In the genomic region with DNA sequence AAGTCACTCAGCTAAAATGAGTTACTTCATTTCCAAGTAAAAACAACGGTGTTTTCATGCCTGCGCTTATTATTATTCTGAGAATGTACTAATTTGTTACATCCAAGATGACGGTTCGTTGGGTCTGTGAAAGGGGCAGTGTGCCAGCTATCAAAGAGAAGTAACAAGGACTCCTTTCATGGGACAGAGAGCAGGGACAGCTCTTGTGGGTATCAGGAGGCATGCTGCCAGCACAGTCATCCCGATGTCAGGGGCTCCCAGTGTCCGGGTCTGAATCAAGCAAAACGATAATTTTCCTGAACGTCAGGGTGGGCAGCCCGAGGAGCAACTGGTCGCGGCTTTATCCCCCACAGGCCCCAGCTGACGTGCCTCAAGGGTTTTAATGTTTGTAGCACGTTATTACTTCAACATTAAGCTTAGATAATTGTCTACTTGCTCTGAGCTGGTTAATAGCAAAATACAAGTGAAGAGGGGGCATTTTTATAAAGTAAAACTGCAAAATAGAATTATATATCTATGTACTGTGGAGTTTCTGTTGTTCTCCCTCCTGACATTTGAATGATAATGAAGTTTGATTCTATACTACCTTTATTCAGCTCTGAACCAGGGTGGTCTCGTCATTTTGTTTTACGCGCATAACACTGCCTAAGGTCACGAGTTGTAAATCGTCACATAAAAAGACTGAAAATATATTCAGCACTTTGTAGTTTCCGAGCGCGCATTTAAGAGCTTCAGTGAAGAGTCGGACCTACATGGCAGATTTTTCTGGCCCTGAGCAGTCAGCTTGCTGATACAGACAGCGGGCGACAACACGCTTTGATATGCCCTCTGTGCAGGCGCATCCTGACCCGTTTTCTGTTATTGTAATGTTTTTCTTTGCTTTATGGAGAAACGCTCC, we compare ENCODE assay signal across 9 mouse cellular contexts.
DNase-seq lines count a peak whose midpoint lies in the region; TF ChIP-seq lines count a peak whose summit lies in the region.
"Had no signal": no experiment of that assay in that cellular context is flagged by ENCODE, and none has a peak within 500 bp of the region (broad histone marks: within the 10 kb centered on the region; RNA-seq: fewer than 3 reads in every experiment).

No protein-coding gene starts in this region.

- H3K36me3 ChIP-seq in hindbrain, embryonic 10.5 days, result no peaks in the 10 kb centered on the region

- peaks cover 4% of the 10 kb centered on the region for H3K27me3 ChIP-seq in hindbrain, embryonic 10.5 days (ENCODE audit: insufficient read depth, poor library complexity, severe bottlenecking)
- H3K27me3 ChIP-seq: megakaryocyte, embryonic 14.5 days had no signal

- TF ChIP-seq CTCF in brain, embryonic 14.5 days (IDR thresholded peaks at IDR 0.05; ENCODE audit: borderline replicate concordance, extremely low read depth, insufficient read depth, insufficient read length), result no peak

- H3K4me3 ChIP-seq in hindbrain, embryonic 10.5 days, result peak overlapping the region; percentile 7; the same call in 1 of the 2 replicates
- H3K4me3 ChIP-seq: megakaryocyte, embryonic 14.5 days had no signal

- DNase-seq in brain, embryonic 14.5 days (ENCODE audit: low read depth), result peak; percentile 97
- DNase-seq in cerebellum, postnatal 25 days, result peak; percentile 34 to 53
- DNase-seq in hindbrain, embryonic 10.5 days (ENCODE audit: low spot score), result peak; percentile 31
- peak; percentile 89 for DNase-seq in left cerebral cortex, postnatal 4 days
- peak; percentile 43 to 60 for DNase-seq in right cerebral cortex, adult 2 months (ENCODE audit: low spot score in 2 of 2)
- no peak for DNase-seq in yolk sac, embryonic 10.5 days (ENCODE audit: low spot score)
- no peak for DNase-seq in ovary, postnatal 10 days (ENCODE audit: low spot score)
- DNase-seq in kidney, adult 8-10 months, result no peak

- no peak for TF ChIP-seq POLR2A in brain, embryonic 14.5 days (IDR thresholded peaks at IDR 0.05; ENCODE audit: borderline replicate concordance, extremely low read depth, insufficient read depth, insufficient read length, poor library complexity, severe bottlenecking)

- H3K27ac ChIP-seq in hindbrain, embryonic 10.5 days, result peak overlapping the region; percentile 76

- 38% methylated on average over 28 of the region's 28 CpGs for WGBS in hindbrain, embryonic 10.5 days

- peaks cover 60% of the 10 kb centered on the region for H3K4me1 ChIP-seq in hindbrain, embryonic 10.5 days (replicated peaks)
- H3K4me1 ChIP-seq: megakaryocyte, embryonic 14.5 days had no signal

- peaks cover 8% of the 10 kb centered on the region for H3K9me3 ChIP-seq in hindbrain, embryonic 10.5 days

- intact Hi-C loops in left cerebral cortex, postnatal 4 days (cut with DNase I), result loop anchor here (5.0 kb wide), 1 partner anchor 198 kb away; no protein-coding TSS in a partner anchor

Comparison
In these comparisons a context has a peak if more than half of its experiments do, and no peak if none do; other contexts are left out.
1. DNase-seq: peak in brain, embryonic 14.5 days (single experiment), cerebellum, postnatal 25 days (2 of 2), hindbrain, embryonic 10.5 days (single experiment), left cerebral cortex, postnatal 4 days (single experiment) and right cerebral cortex, adult 2 months (2 of 2); none in yolk sac, embryonic 10.5 days (single experiment), ovary, postnatal 10 days (single experiment) and kidney, adult 8-10 months (0 of 2).